Mouse (Mus musculus): ENCODE measurements at regions not wholly inside any gene's neighbourhood (a gene's known extent, or its start where the extent isn't known, plus 50 kb on each side); places are given as distances from the start of the nearest gene placed in this dataset.
A peak's percentile ranks its signal among the peaks of the same experiment; 100 is the strongest.
"Not testable (repeated sequence)": the region's sequence is repeated elsewhere in the genome, so short reads cannot be mapped to it uniquely, and the experiment has no call there.

- peak; percentile 4 for DNase-seq (ENCODE audit: low spot score)
- no peaks in the 10 kb centered on the region for H3K9me3 ChIP-seq
- H3K36me3 ChIP-seq = no peaks in the 10 kb centered on the region
- no peaks in the 10 kb centered on the region for H3K4me1 ChIP-seq (replicated peaks)
- H3K27me3 ChIP-seq (ENCODE audit: insufficient read depth, poor library complexity, severe bottlenecking) = no peaks in the 10 kb centered on the region
- no peak overlapping the region for H3K27ac ChIP-seq
- WGBS = 80% methylated on average over 11 of the region's 11 CpGs
- H3K4me3 ChIP-seq = no peak overlapping the region
Observed at GRCm38 (mm10) chr6:24384193-24384888, 130.5 kb downstream of the Iqub start.

- H3K4me3 ChIP-seq = no peak overlapping the region
- DNase-seq (ENCODE audit: low spot score) = no peak
- no peaks in the 10 kb centered on the region for H3K4me1 ChIP-seq (replicated peaks)
- no peaks in the 10 kb centered on the region for H3K27me3 ChIP-seq (ENCODE audit: insufficient read depth, poor library complexity, severe bottlenecking)
- H3K27ac ChIP-seq = no peak overlapping the region
- WGBS = 82% methylated on average over 2 of the region's 2 CpGs
- H3K36me3 ChIP-seq = no peaks in the 10 kb centered on the region
- no peaks in the 10 kb centered on the region for H3K9me3 ChIP-seq
Observed at GRCm38 (mm10) chr6:24379859-24380258, 135.0 kb downstream of the Iqub start.

- Histone ChIP-seq H3K4me1 (replicated peaks) (no peaks in the 10 kb centered on the region), H3K36me3 (no peaks in the 10 kb centered on the region), H3K27me3 (ENCODE audit: insufficient read depth, poor library complexity, severe bottlenecking) (no peaks in the 10 kb centered on the region), H3K27ac (no peak overlapping the region), H3K9me3 (no peaks in the 10 kb centered on the region), H3K4me3 (no peak overlapping the region)
- peak; percentile 8 for DNase-seq (ENCODE audit: low spot score)
- 70% methylated on average over 4 of the region's 4 CpGs for WGBS
Observed at GRCm38 (mm10) chr6:24376728-24377127, 138.1 kb downstream of the Iqub start.

GRCm38 (mm10) chr6:24373161-24373560 lies 141.7 kb downstream of the Iqub start:
- Histone ChIP-seq H3K4me1 (replicated peaks) (no peaks in the 10 kb centered on the region), H3K36me3 (no peaks in the 10 kb centered on the region), H3K4me3 (no peak overlapping the region), H3K27me3 (ENCODE audit: insufficient read depth, poor library complexity, severe bottlenecking) (no peaks in the 10 kb centered on the region), H3K27ac (no peak overlapping the region), H3K9me3 (no peaks in the 10 kb centered on the region)
- WGBS = 85% methylated on average over 6 of the region's 6 CpGs
- no peak for DNase-seq (ENCODE audit: low spot score)

- Histone ChIP-seq H3K4me3 (no peak overlapping the region), H3K9me3 (no peaks in the 10 kb centered on the region), H3K36me3 (no peaks in the 10 kb centered on the region), H3K27me3 (ENCODE audit: insufficient read depth, poor library complexity, severe bottlenecking) (no peaks in the 10 kb centered on the region), H3K27ac (no peak overlapping the region), H3K4me1 (replicated peaks) (no peaks in the 10 kb centered on the region)
- 74% methylated on average over 1 of the region's 1 CpGs for WGBS
- no peak for DNase-seq (ENCODE audit: low spot score)
Observed at GRCm38 (mm10) chr6:24371680-24372079, 143.2 kb downstream of the Iqub start.

GRCm38 (mm10) chr6:24350882-24351281 lies 164.0 kb downstream of the Iqub start:
- Histone ChIP-seq H3K9me3 (no peaks in the 10 kb centered on the region), H3K4me3 (no peak overlapping the region), H3K27me3 (ENCODE audit: insufficient read depth, poor library complexity, severe bottlenecking) (no peaks in the 10 kb centered on the region), H3K27ac (no peak overlapping the region), H3K36me3 (no peaks in the 10 kb centered on the region), H3K4me1 (replicated peaks) (peaks cover 13% of the 10 kb centered on the region; the same call in 1 of the 2 replicates)
- peak; percentile 25 for DNase-seq (ENCODE audit: low spot score)
- 17% methylated on average over 5 of the region's 5 CpGs for WGBS

GRCm38 (mm10) chr6:24348481-24349062 lies 166.3 kb downstream of the Iqub start:
- Histone ChIP-seq H3K9me3 (no peaks in the 10 kb centered on the region), H3K36me3 (no peaks in the 10 kb centered on the region), H3K27ac (0 out of 2 replicates have a peak overlapping the region, but pooled peaks have one; percentile 16), H3K27me3 (ENCODE audit: insufficient read depth, poor library complexity, severe bottlenecking) (no peaks in the 10 kb centered on the region), H3K4me1 (replicated peaks) (peaks cover 13% of the 10 kb centered on the region; the same call in 1 of the 2 replicates), H3K4me3 (peak overlapping the region; percentile 18; the same call in 1 of the 2 replicates)
- WGBS = 50% methylated on average over 8 of the region's 8 CpGs
- DNase-seq (ENCODE audit: low spot score) = no peak

GRCm38 (mm10) chr6:24347745-24348480 lies 167.0 kb downstream of the Iqub start:
- Histone ChIP-seq H3K36me3 (no peaks in the 10 kb centered on the region), H3K9me3 (no peaks in the 10 kb centered on the region), H3K27me3 (ENCODE audit: insufficient read depth, poor library complexity, severe bottlenecking) (no peaks in the 10 kb centered on the region), H3K4me3 (peak overlapping the region; percentile 18; the same call in 1 of the 2 replicates), H3K27ac (0 out of 2 replicates have a peak overlapping the region, but pooled peaks have one; percentile 16), H3K4me1 (replicated peaks) (peaks cover 13% of the 10 kb centered on the region; the same call in 1 of the 2 replicates)
- peak; percentile 56 for DNase-seq (ENCODE audit: low spot score)
- WGBS = 42% methylated on average over 13 of the region's 13 CpGs

- Histone ChIP-seq H3K9me3 (no peaks in the 10 kb centered on the region), H3K27me3 (ENCODE audit: insufficient read depth, poor library complexity, severe bottlenecking) (no peaks in the 10 kb centered on the region), H3K27ac (no peak overlapping the region), H3K4me3 (no peak overlapping the region), H3K4me1 (replicated peaks) (no peaks in the 10 kb centered on the region), H3K36me3 (no peaks in the 10 kb centered on the region)
- DNase-seq (ENCODE audit: low spot score) = no peak
Observed at GRCm38 (mm10) chr6:24342471-24342870, 172.4 kb downstream of the Iqub start.

- Histone ChIP-seq H3K4me1 (replicated peaks) (no peaks in the 10 kb centered on the region), H3K27me3 (ENCODE audit: insufficient read depth, poor library complexity, severe bottlenecking) (no peaks in the 10 kb centered on the region), H3K9me3 (no peaks in the 10 kb centered on the region), H3K36me3 (no peaks in the 10 kb centered on the region), H3K27ac (no peak overlapping the region), H3K4me3 (no peak overlapping the region)
- DNase-seq (ENCODE audit: low spot score) = no peak
- WGBS = 94% methylated on average over 2 of the region's 2 CpGs
Observed at GRCm38 (mm10) chr6:24342056-24342455, 172.8 kb downstream of the Iqub start.

- WGBS = 75% methylated on average over 4 of the region's 4 CpGs
- H3K36me3 ChIP-seq; H3K27me3 ChIP-seq (ENCODE audit: insufficient read depth, poor library complexity, severe bottlenecking): not testable (repeated sequence)
Observed at GRCm38 (mm10) chr6:24340107-24340506, 172.2 kb upstream of the Slc13a1 start.

GRCm38 (mm10) chr6:24325215-24325614 lies 157.3 kb upstream of the Slc13a1 start:
- H3K36me3 ChIP-seq = no peaks in the 10 kb centered on the region
- H3K27me3 ChIP-seq (ENCODE audit: insufficient read depth, poor library complexity, severe bottlenecking) = no peaks in the 10 kb centered on the region
- no peaks in the 10 kb centered on the region for H3K4me1 ChIP-seq (replicated peaks)
- DNase-seq (ENCODE audit: low spot score) = no peak
- H3K4me3 ChIP-seq = no peak overlapping the region
- no peaks in the 10 kb centered on the region for H3K9me3 ChIP-seq
- no peak overlapping the region for H3K27ac ChIP-seq

More at GRCm38 (mm10) chr6:24340107-24340506, 172.2 kb upstream of the Slc13a1 start:
- H3K4me3 ChIP-seq; DNase-seq (ENCODE audit: low spot score); H3K9me3 ChIP-seq; H3K27ac ChIP-seq; H3K4me1 ChIP-seq (replicated peaks): not testable (repeated sequence)

- Histone ChIP-seq H3K4me1 (replicated peaks) (no peaks in the 10 kb centered on the region), H3K4me3 (no peak overlapping the region), H3K36me3 (no peaks in the 10 kb centered on the region), H3K9me3 (no peaks in the 10 kb centered on the region), H3K27me3 (ENCODE audit: insufficient read depth, poor library complexity, severe bottlenecking) (no peaks in the 10 kb centered on the region), H3K27ac (no peak overlapping the region)
- WGBS = 80% methylated on average over 3 of the region's 3 CpGs
- no peak for DNase-seq (ENCODE audit: low spot score)
Observed at GRCm38 (mm10) chr6:24324718-24325117, 156.8 kb upstream of the Slc13a1 start.

All from hindbrain, embryonic 10.5 days (tissue).